Mouse (Mus musculus): Measurements from ENCODE around the gene Zswim1. TPM values are rescaled to one million over a fixed set of nuclear protein-coding genes. Genes with fewer than 3 reads are reported as not detected.

The Zswim1 gene
- polyA plus RNA-seq, 1 experiment from 2014 or later = 22.8 TPM

DNA sequence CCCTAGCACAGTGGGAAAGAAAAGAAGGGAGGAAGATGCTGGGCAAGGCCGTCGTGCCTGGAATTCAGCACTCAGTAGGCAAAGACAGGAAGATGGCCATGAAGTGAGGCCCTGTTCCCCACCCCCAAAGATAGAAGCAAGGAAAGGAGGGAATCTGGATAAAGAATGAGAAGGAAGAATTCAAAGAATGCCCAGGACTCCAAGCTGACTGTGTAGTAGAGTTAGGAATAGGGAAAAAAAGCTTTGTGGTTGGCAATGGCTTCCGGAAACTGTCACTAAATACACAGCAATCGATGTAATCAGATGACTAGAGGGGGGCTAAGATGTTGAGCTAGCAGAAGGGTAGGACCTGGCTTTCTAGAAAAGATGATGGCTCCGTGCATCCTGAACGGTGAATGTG, 5.3 kb upstream of the Zswim1 start:
- peaks cover 5% of the 10 kb centered on the region for H3K4me1 ChIP-seq
- no peak overlapping the region for H3K27ac ChIP-seq (replicated peaks)
- ATAC-seq (replicated peaks) = no peak
- H3K9me3 ChIP-seq = no peaks in the 10 kb centered on the region
- no peaks in the 10 kb centered on the region for H3K27me3 ChIP-seq
- no peak overlapping the region for H3K9ac ChIP-seq (replicated peaks)
- H3K36me3 ChIP-seq = peaks cover 18% of the 10 kb centered on the region
- WGBS = 91% methylated on average over 6 of the region's 6 CpGs
- H3K4me3 ChIP-seq = no peak overlapping the region
- no peak overlapping the region for H3K4me2 ChIP-seq (replicated peaks)

DNA sequence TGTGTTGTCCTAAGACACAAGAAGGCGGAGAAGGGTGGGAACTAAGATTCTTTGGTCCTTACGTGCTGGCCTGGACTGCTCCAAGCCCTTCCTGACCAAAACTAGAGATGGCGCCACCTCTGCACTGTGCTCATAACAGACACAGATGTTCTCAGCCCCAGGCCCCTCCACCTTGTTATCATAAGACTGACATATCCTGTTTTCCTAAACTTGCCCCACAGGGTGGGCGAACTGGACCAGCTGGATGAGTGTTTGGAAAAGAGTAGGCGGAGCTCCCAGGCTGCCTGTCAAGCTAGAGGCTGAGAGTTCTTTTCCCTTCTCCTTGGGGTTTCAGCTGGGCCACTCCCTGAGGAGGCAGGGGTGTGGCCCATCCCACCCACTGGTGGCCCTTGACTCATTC, 4.8 kb upstream of the Zswim1 start:
- Histone ChIP-seq H3K4me1 (peaks cover 9% of the 10 kb centered on the region), H3K9me3 (no peaks in the 10 kb centered on the region), H3K4me2 (replicated peaks) (no peak overlapping the region), H3K27ac (replicated peaks) (no peak overlapping the region), H3K27me3 (no peaks in the 10 kb centered on the region), H3K36me3 (peaks cover 18% of the 10 kb centered on the region), H3K4me3 (no peak overlapping the region), H3K9ac (replicated peaks) (no peak overlapping the region)
- 79% methylated on average over 5 of the region's 5 CpGs for WGBS
- ATAC-seq (replicated peaks) = no peak

DNA sequence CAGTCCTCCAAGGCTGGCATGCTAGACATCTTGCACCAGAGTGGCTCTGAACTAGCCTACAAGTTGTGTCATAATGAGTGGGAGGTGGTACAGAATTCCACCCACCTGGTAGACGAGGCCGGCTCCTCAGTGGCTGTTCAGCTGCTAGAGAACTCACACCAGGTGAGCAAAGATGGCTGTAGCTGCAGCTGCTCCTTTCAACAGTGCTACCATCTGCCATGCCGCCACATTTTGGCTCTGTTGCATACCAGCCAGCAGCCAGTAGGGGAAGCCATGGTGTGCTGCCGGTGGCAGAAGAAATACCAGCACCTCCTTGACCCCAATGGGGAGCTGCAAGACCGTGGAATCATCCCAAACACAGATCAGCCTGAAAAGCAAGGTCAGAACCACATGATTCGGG, 1.4 kb upstream of the Zswim1 start:
- no peak overlapping the region for H3K27ac ChIP-seq (replicated peaks)
- ATAC-seq (replicated peaks) = no peak
- H3K9me3 ChIP-seq = no peaks in the 10 kb centered on the region
- H3K9ac ChIP-seq (replicated peaks) = no peak overlapping the region
- H3K4me2 ChIP-seq (replicated peaks) = no peak overlapping the region
- H3K36me3 ChIP-seq = peaks cover 31% of the 10 kb centered on the region
- no peak overlapping the region for H3K4me3 ChIP-seq
- H3K4me1 ChIP-seq = peaks cover 23% of the 10 kb centered on the region
- no peaks in the 10 kb centered on the region for H3K27me3 ChIP-seq
- 79% methylated on average over 6 of the region's 6 CpGs for WGBS

DNA sequence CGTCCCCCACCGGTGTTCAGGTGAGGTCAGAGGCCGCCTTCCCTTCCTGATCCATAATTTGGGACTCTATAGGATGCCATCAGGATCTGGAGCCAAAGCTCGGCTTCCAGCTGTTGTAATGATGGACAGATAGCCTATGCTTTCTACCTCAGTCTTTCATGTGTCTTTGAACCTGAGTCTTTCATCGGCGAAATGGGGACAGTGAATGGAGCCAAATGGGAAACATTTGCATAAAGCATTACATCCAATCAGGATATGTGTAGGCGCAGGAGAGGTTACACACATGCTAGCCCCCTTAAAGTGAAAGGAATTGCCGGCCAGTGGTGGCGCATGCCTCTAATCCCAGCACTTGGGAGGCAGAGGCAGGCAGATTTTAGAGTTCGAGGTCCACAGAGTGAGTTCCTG, 697 bp downstream of the Zswim1 start:
- peak overlapping the region; percentile 66 for H3K4me2 ChIP-seq (replicated peaks)
- peak overlapping the region; percentile 73 for H3K4me3 ChIP-seq
- H3K9me3 ChIP-seq = no peaks in the 10 kb centered on the region
- H3K9ac ChIP-seq (replicated peaks) = peak overlapping the region; percentile 75
- peaks cover 44% of the 10 kb centered on the region for H3K36me3 ChIP-seq
- peak overlapping the region; percentile 88 for H3K27ac ChIP-seq (replicated peaks)
- no peaks in the 10 kb centered on the region for H3K27me3 ChIP-seq
- peaks cover 23% of the 10 kb centered on the region for H3K4me1 ChIP-seq
- peak; percentile 71 for ATAC-seq (replicated peaks)
- WGBS = under 1% methylated on average over 10 of the region's 10 CpGs

DNA sequence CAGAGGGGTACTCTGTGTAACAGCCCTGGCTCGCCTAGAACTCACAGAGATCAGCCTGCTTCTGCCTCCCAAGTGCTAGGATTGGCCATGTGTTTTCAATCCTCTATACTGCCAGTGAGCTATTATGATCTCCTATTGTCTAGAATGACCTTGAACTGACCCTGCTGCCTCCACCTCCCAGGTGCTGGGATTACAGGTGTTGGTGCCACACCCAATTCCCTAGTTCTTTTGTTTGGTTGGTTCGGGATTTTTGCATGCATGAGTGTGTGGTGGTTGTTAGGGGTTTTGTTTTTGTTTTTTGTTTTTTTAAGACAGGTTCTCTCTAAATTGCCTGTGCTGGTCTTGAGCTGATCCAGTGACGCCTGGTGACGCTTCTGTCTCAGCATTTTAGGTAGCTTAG, 1.5 kb downstream of the Zswim1 start:
- ATAC-seq (replicated peaks) = no peak
- Histone ChIP-seq H3K4me3 (no peak overlapping the region), H3K27me3 (no peaks in the 10 kb centered on the region), H3K36me3 (peaks cover 44% of the 10 kb centered on the region), H3K4me1 (peaks cover 23% of the 10 kb centered on the region), H3K9me3 (no peaks in the 10 kb centered on the region), H3K9ac (replicated peaks) (no peak overlapping the region), H3K4me2 (replicated peaks) (peak overlapping the region; percentile 66), H3K27ac (replicated peaks) (no peak overlapping the region)
- 88% methylated on average over 4 of the region's 4 CpGs for WGBS

DNA sequence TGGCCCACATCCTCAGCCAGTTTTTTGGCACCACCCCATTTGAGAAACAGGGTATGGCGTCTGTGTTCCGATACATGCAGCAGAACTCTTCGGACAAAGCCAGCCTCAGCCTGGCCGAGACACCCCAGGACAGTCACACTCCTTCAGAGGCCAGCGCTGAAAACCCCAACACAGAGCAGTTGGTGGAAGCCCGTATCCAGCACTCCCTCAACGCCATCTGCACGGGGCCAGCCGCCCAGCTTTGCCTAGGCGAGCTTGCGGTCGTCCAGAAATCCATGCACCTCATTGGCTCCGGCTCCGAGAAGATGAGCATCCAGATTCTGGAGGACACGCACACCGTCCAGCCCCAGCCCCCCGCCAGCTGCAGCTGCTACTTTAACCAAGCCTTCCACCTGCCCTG, 3.0 kb downstream of the Zswim1 start:
- Histone ChIP-seq H3K27me3 (no peaks in the 10 kb centered on the region), H3K4me3 (no peak overlapping the region), H3K4me2 (replicated peaks) (no peak overlapping the region), H3K9me3 (no peaks in the 10 kb centered on the region), H3K27ac (replicated peaks) (no peak overlapping the region), H3K9ac (replicated peaks) (no peak overlapping the region), H3K36me3 (peaks cover 40% of the 10 kb centered on the region), H3K4me1 (peaks cover 23% of the 10 kb centered on the region)
- 94% methylated on average over 17 of the region's 17 CpGs for WGBS
- ATAC-seq (replicated peaks) = no peak

DNA sequence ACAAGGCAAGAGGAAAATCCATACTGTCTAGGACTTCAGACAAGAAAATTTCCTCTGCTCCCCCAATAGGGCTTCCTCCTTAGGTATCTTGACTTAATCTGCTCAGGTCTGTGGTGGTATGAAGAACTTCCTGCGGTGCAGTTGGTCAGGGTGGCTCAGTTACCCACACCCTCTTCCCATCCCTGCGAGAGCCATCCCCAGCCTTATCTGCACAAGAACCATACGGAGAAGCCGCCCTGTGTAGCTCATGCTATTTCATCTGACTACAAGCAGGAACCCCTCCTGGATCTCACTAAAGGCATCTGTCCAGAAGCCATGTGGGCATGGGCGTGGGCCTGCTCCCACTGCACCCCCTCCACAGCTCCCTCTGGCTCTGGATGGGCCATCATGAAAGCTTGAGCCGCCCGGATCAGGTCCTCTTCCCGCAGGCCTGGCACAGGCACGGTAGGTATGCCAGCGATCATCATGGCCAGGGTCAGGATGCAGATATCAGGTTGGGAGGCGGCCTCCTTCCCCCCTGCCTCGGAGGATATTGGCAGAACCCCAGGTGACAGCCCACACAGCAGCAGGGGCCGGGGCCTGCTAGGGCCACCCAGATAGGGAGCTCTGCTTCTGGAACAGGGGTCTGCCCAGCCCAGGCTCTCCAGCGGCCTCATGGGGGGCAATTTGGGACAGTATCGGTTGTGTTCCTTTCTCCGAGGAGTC, 4.8 kb downstream of the Zswim1 start:
- Histone ChIP-seq H3K4me1 (peaks cover 18% of the 10 kb centered on the region), H3K27me3 (no peaks in the 10 kb centered on the region), H3K36me3 (peaks cover 28% of the 10 kb centered on the region), H3K4me2 (replicated peaks) (no peak overlapping the region), H3K9ac (replicated peaks) (no peak overlapping the region), H3K9me3 (no peaks in the 10 kb centered on the region), H3K27ac (replicated peaks) (no peak overlapping the region), H3K4me3 (no peak overlapping the region)
- ATAC-seq (replicated peaks) = no peak
- 90% methylated on average over 16 of the region's 16 CpGs for WGBS

DNA sequence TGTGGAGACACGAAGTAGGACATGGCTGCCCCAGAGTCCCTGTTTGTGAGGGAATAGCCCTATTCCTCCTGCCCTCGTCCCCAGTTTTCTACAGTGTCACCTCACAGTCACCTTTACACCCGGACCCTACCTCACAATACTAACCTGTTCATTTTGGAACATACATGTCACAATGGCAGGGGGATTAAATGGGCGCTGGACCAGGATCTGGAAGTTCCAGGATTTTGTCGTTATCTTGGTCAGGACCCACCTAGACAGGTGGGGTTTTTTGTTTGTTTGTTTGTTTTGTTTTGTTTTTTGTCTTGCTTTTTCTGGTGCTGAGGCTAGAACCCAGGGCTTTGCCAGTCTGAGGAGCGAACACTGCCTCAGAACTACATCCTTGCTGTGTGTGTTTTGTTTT, 6.0 kb downstream of the Zswim1 start, which contains the start of gene Spata25:
TSS of gene Spata25 (minus strand) at position 101 of the 400 bp plus-strand sequence.
- no peak within 1 kb of the TSS for H3K4me3 ChIP-seq
- no peak for ATAC-seq (replicated peaks)
- peaks cover 28% of the 10 kb centered on the region for H3K36me3 ChIP-seq
- H3K27me3 ChIP-seq = no peaks in the 10 kb centered on the region
- no peak within 1 kb of the TSS for H3K27ac ChIP-seq (replicated peaks)
- 83% methylated on average over 6 of the region's 6 CpGs for WGBS
- peaks cover 21% of the 10 kb centered on the region for H3K4me1 ChIP-seq
- H3K9me3 ChIP-seq = no peaks in the 10 kb centered on the region
- H3K9ac ChIP-seq (replicated peaks) = no peak within 1 kb of the TSS
- no peak within 1 kb of the TSS for H3K4me2 ChIP-seq (replicated peaks)

DNA sequence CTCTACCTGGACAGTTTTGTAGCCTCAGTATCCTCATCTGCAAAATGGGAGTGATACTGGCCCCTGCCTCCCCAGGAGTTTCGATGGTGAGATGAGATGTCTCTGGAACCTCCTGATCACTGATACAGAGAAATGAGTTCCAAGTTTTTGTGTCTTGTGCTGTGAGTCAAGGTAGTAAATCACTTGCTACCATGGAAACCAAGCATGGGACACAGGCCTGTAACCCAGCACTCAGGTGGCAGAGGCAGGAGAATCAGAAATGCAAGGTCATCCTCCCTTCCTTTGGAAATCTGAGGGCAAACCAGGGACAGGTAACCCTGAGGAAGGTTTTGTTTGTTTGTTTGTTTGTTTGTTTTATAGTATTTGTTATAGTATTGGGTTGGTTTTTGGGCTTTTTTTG, 6.6 kb downstream of the Zswim1 start:
- WGBS = 97% methylated on average over 1 of the region's 1 CpGs
- Histone ChIP-seq H3K27me3 (no peaks in the 10 kb centered on the region), H3K27ac (replicated peaks) (no peak overlapping the region), H3K4me1 (peaks cover 16% of the 10 kb centered on the region), H3K9ac (replicated peaks) (no peak overlapping the region), H3K4me3 (no peak overlapping the region), H3K36me3 (peaks cover 28% of the 10 kb centered on the region), H3K4me2 (replicated peaks) (no peak overlapping the region), H3K9me3 (no peaks in the 10 kb centered on the region)
- no peak for ATAC-seq (replicated peaks)

DNA sequence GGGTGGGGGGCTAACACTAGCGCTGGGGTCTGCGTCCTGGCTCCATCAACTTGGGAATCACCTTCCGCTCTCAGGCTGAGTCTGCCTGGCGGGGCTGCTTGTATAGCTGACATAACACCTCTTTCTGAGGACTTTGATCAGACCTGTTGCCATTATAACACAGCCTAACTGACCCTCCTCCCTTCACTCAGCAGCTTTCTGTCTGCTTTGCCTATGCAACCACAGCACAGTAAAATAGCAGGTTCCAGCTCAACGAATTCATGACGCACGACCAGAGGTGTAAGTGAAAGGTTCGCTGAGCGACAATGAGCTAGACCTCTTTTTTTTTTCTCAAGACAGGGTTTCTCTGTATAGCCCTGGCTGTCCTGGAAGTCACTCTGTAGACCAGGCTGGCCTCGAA, 8.5 kb downstream of the Zswim1 start:
- Histone ChIP-seq H3K9me3 (no peaks in the 10 kb centered on the region), H3K4me1 (peaks cover 23% of the 10 kb centered on the region), H3K4me3 (no peak overlapping the region), H3K36me3 (peaks cover 15% of the 10 kb centered on the region), H3K27ac (replicated peaks) (no peak overlapping the region), H3K27me3 (no peaks in the 10 kb centered on the region), H3K9ac (replicated peaks) (no peak overlapping the region), H3K4me2 (replicated peaks) (no peak overlapping the region)
- WGBS = 86% methylated on average over 10 of the region's 10 CpGs
- no peak for ATAC-seq (replicated peaks)

DNA sequence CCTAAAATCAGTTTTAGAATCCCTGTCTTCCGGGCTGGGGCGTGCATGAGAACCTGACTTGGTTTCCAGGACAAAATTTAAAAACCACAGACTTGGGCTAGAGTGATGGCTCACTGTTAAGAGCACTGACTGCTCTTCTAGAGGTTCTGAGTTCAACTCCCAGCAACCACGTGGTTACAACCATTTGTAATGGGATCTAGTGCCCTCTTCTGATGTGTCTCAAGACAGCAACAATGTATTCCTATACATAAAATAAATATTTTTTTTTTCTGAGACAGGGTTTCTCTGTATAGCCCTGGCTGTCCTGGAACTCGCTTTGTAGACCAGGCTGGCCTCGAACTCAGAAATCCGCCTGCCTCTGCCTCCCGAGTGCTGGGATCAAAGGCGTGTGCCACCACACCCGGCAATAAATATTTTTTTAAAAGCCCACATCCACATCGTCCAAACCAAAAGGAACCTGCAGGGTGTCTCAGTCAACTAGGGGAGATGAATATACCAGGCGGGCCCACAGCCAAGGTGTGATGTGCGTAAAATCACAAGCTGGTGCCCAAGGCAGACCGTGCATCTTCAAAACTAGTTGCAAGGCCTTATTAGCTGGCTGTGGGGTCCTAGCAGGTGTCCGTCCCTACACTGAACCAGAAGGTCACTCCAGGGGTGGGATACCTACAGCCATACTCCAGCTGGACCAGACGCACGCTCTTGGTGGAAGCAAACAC, 9.7 kb downstream of the Zswim1 start:
- WGBS = 61% methylated on average over 16 of the region's 16 CpGs
- Histone ChIP-seq H3K4me2 (replicated peaks) (peak overlapping the region; percentile 100), H3K27me3 (no peaks in the 10 kb centered on the region), H3K4me3 (peak overlapping the region; percentile 81), H3K36me3 (peaks cover 4% of the 10 kb centered on the region), H3K9ac (replicated peaks) (peak overlapping the region; percentile 73), H3K4me1 (peaks cover 23% of the 10 kb centered on the region), H3K27ac (replicated peaks) (peak overlapping the region; percentile 82), H3K9me3 (no peaks in the 10 kb centered on the region)
- ATAC-seq (replicated peaks) = no peak; the same call in 1 of the 2 replicates

DNA sequence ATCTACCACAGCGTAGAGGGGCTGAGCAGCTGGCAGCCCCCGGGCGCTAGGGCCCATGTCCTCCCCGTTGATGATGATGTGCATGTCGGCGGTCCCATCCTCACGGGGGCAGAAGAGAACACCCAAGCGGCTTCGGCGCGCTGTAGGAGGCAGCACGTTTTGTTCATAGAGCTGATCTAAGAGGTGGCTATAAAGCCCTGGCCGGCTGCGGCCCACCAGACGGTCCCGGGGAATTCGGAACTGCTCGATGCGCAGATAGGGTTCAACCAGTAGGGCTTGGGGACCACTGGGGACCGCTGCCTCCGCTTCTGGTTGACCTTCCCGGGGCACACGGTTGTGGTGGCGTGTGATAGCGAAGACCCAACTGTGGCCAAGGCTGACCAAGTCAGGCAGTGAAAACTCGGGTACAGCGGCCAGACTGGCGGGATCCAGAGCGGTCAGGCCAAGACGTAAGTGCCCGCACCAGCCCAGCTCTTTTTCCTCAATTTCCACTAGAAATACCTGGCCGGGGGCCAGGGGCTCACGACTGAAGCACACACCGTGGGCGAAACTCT, 10.3 kb downstream of the Zswim1 start, which contains the start of gene Ctsa:
TSS of gene Ctsa (plus strand) at position 126 of the 554 bp plus-strand sequence.
- peaks cover 23% of the 10 kb centered on the region for H3K4me1 ChIP-seq
- peak within 1 kb of the TSS; percentile 82 for H3K27ac ChIP-seq (replicated peaks)
- ATAC-seq (replicated peaks) = peak; percentile 79
- peak within 1 kb of the TSS; percentile 73 for H3K9ac ChIP-seq (replicated peaks)
- peak within 1 kb of the TSS; percentile 81 for H3K4me3 ChIP-seq
- peak within 1 kb of the TSS; percentile 100 for H3K4me2 ChIP-seq (replicated peaks)
- no peaks in the 10 kb centered on the region for H3K9me3 ChIP-seq
- H3K27me3 ChIP-seq = no peaks in the 10 kb centered on the region
- WGBS = under 1% methylated on average over 35 of the region's 35 CpGs
- peaks cover 3% of the 10 kb centered on the region; the same call in 1 of the 2 replicates for H3K36me3 ChIP-seq
